9 mouse cellular contexts compared by ENCODE assay signal in the genomic region with DNA sequence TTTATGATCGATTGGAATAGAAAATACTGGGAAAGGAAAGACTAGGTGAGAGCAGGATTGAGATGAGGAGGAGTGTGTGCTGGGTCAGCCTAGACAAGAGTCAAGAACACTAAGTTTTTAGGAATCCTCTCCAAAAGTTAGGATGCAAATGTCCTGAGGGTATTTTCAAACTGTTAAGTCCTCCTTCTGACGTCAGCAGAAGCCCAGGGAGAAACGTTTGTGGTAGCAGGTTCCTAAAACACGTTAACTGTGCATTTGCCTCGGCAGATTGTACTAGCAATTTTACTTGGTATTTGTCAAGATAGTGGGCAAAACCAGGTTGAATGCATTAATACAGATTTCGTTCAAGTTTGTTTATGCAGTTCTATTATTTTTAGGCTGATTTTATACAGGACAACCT. TPM values are rescaled to one million over a fixed set of nuclear protein-coding genes. Genes with fewer than 3 reads are reported as not detected.
DNase-seq lines count a peak whose midpoint lies in the region; ATAC-seq and TF ChIP-seq lines count a peak whose summit lies in the region.
"Had no signal": no experiment of that assay in that cellular context is flagged by ENCODE, and none has a peak within 500 bp of the region (broad histone marks: within the 10 kb centered on the region; RNA-seq: fewer than 3 reads in every experiment).

No protein-coding gene starts in this region.

- TF ChIP-seq CTCF in heart, adult 2 months (IDR thresholded peaks at IDR 0.05): no peak

- intact Hi-C loops in heart, adult 2 months (cut with DNase I): loop anchor here (10.0 kb wide), 1 partner anchor 169 kb away; the partner anchor contains the start of gene Fra10ac1

- peaks cover 14% of the 10 kb centered on the region for H3K4me1 ChIP-seq in heart, embryonic 15.5 days (replicated peaks)
- H3K4me1 ChIP-seq in heart, adult 2 months (ENCODE audit: control insufficient read depth, insufficient read depth, low read length): peaks cover 2% of the 10 kb centered on the region
- H3K4me1 ChIP-seq in hindbrain, embryonic 16.5 days (ENCODE audit: control insufficient read depth, insufficient read depth, low read depth, low read length): peaks cover 8% of the 10 kb centered on the region
- peaks cover 11% of the 10 kb centered on the region for H3K4me1 ChIP-seq in midbrain, embryonic 16.5 days (ENCODE audit: control insufficient read depth, insufficient read depth, low read length)

- no peak for DNase-seq in heart, adult 2 months
- DNase-seq in NIH3T3 (ENCODE audit: low read depth): peak; percentile 45
- DNase-seq in cerebellum, adult 9-11 months: no peak
- DNase-seq in adrenal gland, postnatal 25 days: no peak
- DNase-seq in frontal cortex, postnatal 10 days (ENCODE audit: low spot score in 2 of 2): no peak

- no peaks in the 10 kb centered on the region for H3K79me2 ChIP-seq in heart, adult 2 months (replicated peaks; ENCODE audit: control insufficient read depth, insufficient read depth, low read length)

- H3K9ac ChIP-seq in heart, embryonic 15.5 days: peak overlapping the region; percentile 67
- H3K9ac ChIP-seq in heart, adult 2 months (ENCODE audit: low read depth, low read length): no peak overlapping the region
- no peak overlapping the region for H3K9ac ChIP-seq in hindbrain, embryonic 16.5 days (ENCODE audit: low read depth, low read length)
- no peak overlapping the region for H3K9ac ChIP-seq in midbrain, embryonic 16.5 days (ENCODE audit: low read depth, low read length)

- H3K36me3 ChIP-seq in heart, embryonic 15.5 days: peaks cover 29% of the 10 kb centered on the region
- no peaks in the 10 kb centered on the region for H3K36me3 ChIP-seq in heart, adult 2 months (ENCODE audit: control insufficient read depth, insufficient read depth, low read length)
- H3K36me3 ChIP-seq in hindbrain, embryonic 16.5 days (ENCODE audit: control insufficient read depth, insufficient read depth, low read length): no peaks in the 10 kb centered on the region
- no peaks in the 10 kb centered on the region for H3K36me3 ChIP-seq in midbrain, embryonic 16.5 days (ENCODE audit: control insufficient read depth, insufficient read depth, low read length)

- no peak for ATAC-seq in heart, embryonic 15.5 days (replicated peaks; ENCODE audit: insufficient number of reproducible peaks, insufficient read depth, low FRiP score, low read depth)
- ATAC-seq in hindbrain, embryonic 16.5 days: no peak
- no peak for ATAC-seq in midbrain, embryonic 16.5 days

- no peak for TF ChIP-seq POLR2A in heart, adult 2 months (IDR thresholded peaks at IDR 0.05; ENCODE audit: insufficient read depth, low read depth, low read length)

- no peak overlapping the region for H3K27ac ChIP-seq in heart, embryonic 15.5 days
- no peak overlapping the region for H3K27ac ChIP-seq in heart, adult 2 months
- H3K27ac ChIP-seq in hindbrain, embryonic 16.5 days (ENCODE audit: low read depth, low read length): no peak overlapping the region
- no peak overlapping the region for H3K27ac ChIP-seq in midbrain, embryonic 16.5 days (ENCODE audit: low read length)

- peak overlapping the region; percentile 85 for H3K4me2 ChIP-seq in heart, embryonic 15.5 days
- peak overlapping the region; percentile 90 for H3K4me2 ChIP-seq in hindbrain, embryonic 16.5 days (ENCODE audit: low read length)
- peak overlapping the region; percentile 95 for H3K4me2 ChIP-seq in midbrain, embryonic 16.5 days (ENCODE audit: low read length)

- TF ChIP-seq EP300 in heart, adult 2 months (IDR thresholded peaks at IDR 0.05; ENCODE audit: insufficient read depth, low read depth, low read length): no peak

- WGBS in heart, embryonic 15.5 days: 13% methylated on average over 6 of the region's 6 CpGs
- WGBS in heart, adult 2 months: 15% methylated on average over 6 of the region's 6 CpGs
- 20% methylated on average over 6 of the region's 6 CpGs for WGBS in hindbrain, embryonic 16.5 days
- 15% methylated on average over 6 of the region's 6 CpGs for WGBS in midbrain, embryonic 16.5 days

- peak overlapping the region; percentile 92 for H3K4me3 ChIP-seq in heart, embryonic 15.5 days
- no peak overlapping the region for H3K4me3 ChIP-seq in heart, adult 2 months
- H3K4me3 ChIP-seq in hindbrain, embryonic 16.5 days (ENCODE audit: low read length): peak overlapping the region; percentile 81
- no peak overlapping the region for H3K4me3 ChIP-seq in midbrain, embryonic 16.5 days (ENCODE audit: low read depth, low read length)

- no peaks in the 10 kb centered on the region for H3K27me3 ChIP-seq in heart, embryonic 15.5 days
- no peaks in the 10 kb centered on the region for H3K27me3 ChIP-seq in heart, adult 2 months (ENCODE audit: control insufficient read depth, insufficient read depth, low read length)
- no peaks in the 10 kb centered on the region for H3K27me3 ChIP-seq in hindbrain, embryonic 16.5 days (replicated peaks; ENCODE audit: control insufficient read depth, insufficient read depth, low read length)
- H3K27me3 ChIP-seq in midbrain, embryonic 16.5 days (ENCODE audit: control insufficient read depth, insufficient read depth, low read depth, low read length): no peaks in the 10 kb centered on the region
- H3K27me3 ChIP-seq: Patski had no signal

- no peaks in the 10 kb centered on the region for H3K9me3 ChIP-seq in heart, embryonic 15.5 days (replicated peaks)
- no peaks in the 10 kb centered on the region for H3K9me3 ChIP-seq in hindbrain, embryonic 16.5 days (ENCODE audit: control insufficient read depth, low read length)
- H3K9me3 ChIP-seq in midbrain, embryonic 16.5 days (replicated peaks; ENCODE audit: control insufficient read depth, low read length, poor library complexity, severe bottlenecking): no peaks in the 10 kb centered on the region

RNA-seq across cellular contexts. Expression of gene Cep55, which starts 1.0 kb away (rescaled TPM):
- 24.6 and 26.4 TPM in 2 replicates for polyA plus RNA-seq in heart, embryonic 15.5 days (2015; fragmentation: Nextera tagmentation; extraction: Ambion mirVana)
- under 1 TPM; 0.27 to 0.44 TPM for total RNA-seq in heart, adult 2 months (2021)
- polyA plus RNA-seq in heart, adult 2 months (2012; rRNA removed): 0.18 and 0.20 TPM in 2 replicates
- 5.4 and 6.5 TPM in 2 replicates for polyA plus RNA-seq in hindbrain, embryonic 16.5 days (2015; fragmentation: Nextera tagmentation; extraction: Ambion mirVana)
- polyA plus RNA-seq in midbrain, embryonic 16.5 days (2015; fragmentation: Nextera tagmentation; extraction: Ambion mirVana): 2.8 and 4.1 TPM in 2 replicates
- 3.7 and 7.4 TPM in 2 replicates for total RNA-seq in adrenal gland, postnatal 25 days (2021)

RNA-seq across cellular contexts. Expression of gene Myof, which starts 12.4 kb away (rescaled TPM):
- polyA plus RNA-seq in heart, embryonic 15.5 days (2015; fragmentation: Nextera tagmentation; extraction: Ambion mirVana): 5.5 and 7.8 TPM in 2 replicates
- 1 to 10 TPM; 8.4 to 8.9 TPM for total RNA-seq in heart, adult 2 months (2021)
- polyA plus RNA-seq in heart, adult 2 months (2012; rRNA removed): 6.2 and 6.5 TPM in 2 replicates
- 1.6 and 2.8 TPM in 2 replicates for polyA plus RNA-seq in hindbrain, embryonic 16.5 days (2015; fragmentation: Nextera tagmentation; extraction: Ambion mirVana)
- 1.4 and 1.9 TPM in 2 replicates for polyA plus RNA-seq in midbrain, embryonic 16.5 days (2015; fragmentation: Nextera tagmentation; extraction: Ambion mirVana)
- 28.3 and 29.8 TPM in 2 replicates for total RNA-seq in adrenal gland, postnatal 25 days (2021)

RNA-seq across cellular contexts. Expression of gene Ffar4, which starts 41.1 kb away (rescaled TPM):
- polyA plus RNA-seq in heart, embryonic 15.5 days (2015; fragmentation: Nextera tagmentation; extraction: Ambion mirVana): 0.29 and 0.65 TPM in 2 replicates
- under 1 TPM in 1 of 2 experiments, not detected in 1; 0.20 TPM for total RNA-seq in heart, adult 2 months (2021)
- 0.35 and 2.3 TPM in 2 replicates for polyA plus RNA-seq in heart, adult 2 months (2012; rRNA removed)
- 0.46 and 0.51 TPM in 2 replicates for polyA plus RNA-seq in hindbrain, embryonic 16.5 days (2015; fragmentation: Nextera tagmentation; extraction: Ambion mirVana)
- polyA plus RNA-seq in midbrain, embryonic 16.5 days (2015; fragmentation: Nextera tagmentation; extraction: Ambion mirVana): 0.30 and 0.34 TPM in 2 replicates
- total RNA-seq in adrenal gland, postnatal 25 days (2021): 3.9 and 12.9 TPM in 2 replicates
- polyA plus RNA-seq: Patski had no signal

Comparison
In these comparisons a context has a peak if more than half of its experiments do, and no peak if none do; other contexts are left out.
1. H3K4me3 ChIP-seq: peak in heart, embryonic 15.5 days (single experiment) and hindbrain, embryonic 16.5 days (single experiment); none in heart, adult 2 months (single experiment) and midbrain, embryonic 16.5 days (single experiment).
2. Peak in every context shown above with its lines, with median percentiles within 50 percentile points of each other: H3K4me2 ChIP-seq.